Mouse (Mus musculus) testis, postnatal 14 days (tissue): ENCODE measurements around the gene Tnfrsf25.

ENCODE experiments used
- DNase-seq: peaks from one replicate; pipeline ENCODE4 v3.0.0; 2021; ENCODE audit warnings: low spot score

The Tnfrsf25 gene

DNA sequence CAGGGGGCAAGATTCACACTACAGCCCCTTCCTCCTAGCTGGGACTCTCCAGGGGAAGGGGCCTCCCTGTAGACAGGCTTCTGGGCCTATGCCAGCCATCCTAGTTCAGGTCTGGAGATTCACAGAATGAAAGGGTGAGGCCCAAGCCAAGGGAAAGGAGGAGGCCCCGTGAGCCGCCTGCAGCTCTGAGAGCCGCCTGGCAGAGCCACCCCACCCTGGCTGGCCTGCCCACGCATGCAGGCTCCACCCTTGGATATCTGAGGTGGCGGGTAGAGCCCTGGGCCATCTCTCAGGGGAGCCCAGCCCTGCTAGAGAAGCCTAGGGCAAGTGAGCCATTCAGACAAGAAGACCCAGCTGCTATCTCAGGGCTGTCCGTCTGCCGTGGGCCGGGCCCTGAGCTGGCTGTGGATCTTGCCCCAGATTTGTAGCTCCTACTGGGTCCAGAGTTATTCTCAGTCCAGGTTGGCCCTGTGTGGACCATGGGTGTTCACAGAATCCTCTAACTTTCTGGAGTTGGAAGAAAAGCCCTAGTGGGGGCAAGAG is 22.9 kb upstream of the Tnfrsf25 start:
- DNase-seq: no peak

DNA sequence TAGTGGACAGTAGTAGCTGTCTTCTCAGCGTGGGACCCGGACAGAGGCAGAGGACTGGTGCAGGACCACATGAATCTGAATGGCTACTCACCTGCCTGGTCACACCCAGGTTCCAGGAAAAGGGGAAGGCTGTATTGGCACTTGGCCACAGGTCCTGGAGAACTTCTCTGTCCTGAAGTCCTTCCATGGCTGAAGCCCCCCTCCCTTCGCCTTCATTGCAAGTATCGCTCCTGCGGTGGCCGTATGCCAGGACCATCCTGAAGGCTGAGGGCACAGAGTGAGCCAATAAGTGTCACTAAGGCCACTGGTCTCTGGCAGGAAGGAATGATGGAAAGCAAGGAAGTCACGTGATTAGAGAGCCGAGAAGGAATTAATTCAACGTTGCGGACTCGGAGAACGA is 21.5 kb upstream of the Tnfrsf25 start:
- DNase-seq: no peak

DNA sequence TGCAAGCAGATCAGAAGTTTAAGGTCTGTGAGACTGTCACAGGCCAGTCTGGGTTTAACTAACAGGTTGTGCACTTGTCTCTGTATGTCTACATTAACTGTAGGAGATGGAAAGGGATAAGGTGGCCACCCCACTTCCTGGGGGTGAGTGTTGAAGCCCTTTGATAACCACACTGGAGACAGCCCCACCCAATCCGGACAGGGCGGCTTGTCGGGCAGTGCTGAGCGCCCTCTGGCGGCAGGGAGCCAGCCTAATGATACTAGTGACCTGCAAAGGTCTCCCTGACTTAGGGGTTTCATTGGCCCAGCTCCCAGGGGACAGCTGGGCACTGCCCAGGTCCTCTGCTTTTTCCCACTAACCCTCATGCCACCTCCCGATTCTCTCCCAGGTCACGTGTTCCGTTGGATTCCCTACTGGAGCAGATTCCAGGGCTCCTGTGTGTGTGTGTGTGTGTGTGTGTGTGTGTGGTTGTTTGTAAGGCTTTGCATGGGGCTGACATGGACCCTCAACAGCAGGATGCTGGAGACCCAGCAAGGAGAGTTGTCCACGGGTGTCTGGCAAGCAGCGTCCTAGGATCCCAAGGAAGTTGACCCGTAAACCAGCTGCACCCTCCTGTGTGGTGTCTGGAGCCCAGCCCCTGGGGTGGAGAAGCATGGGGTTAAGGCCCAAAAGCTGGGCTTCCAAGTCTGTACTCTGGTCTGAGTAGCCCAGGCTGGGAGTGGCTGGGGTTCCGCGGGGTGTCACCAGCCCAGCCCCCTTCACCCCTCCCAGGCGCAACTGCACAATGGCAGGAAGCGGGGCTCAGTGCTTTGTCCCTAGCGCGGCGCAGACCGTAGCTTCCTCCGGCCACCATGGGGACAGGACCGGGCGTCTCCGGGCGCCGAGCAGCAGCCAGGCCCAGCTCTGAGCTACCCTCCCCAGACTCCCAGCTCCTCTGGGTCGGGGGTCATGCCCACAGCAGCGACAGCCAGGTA is 19.5 kb upstream of the Tnfrsf25 start:
- DNase-seq: no peak

DNA sequence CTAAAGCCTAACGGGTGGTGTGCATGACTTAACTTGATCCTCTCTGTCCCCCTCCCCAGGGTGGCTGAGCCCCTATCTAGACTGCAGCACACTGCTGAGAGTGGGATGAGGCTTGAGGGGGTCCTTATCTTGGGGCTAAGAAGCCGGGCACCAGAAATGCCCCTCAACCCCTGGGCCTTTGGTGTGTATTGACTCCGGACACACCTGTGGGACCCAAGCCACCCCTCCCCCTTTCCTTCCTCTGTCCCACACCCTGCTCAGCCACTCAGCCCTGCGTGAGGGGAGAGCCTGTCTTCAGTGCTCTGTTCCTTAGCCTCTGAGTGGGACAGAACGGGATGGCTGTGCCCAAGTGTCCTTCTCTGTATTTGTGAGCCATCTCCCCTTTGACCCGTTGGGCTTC is 18.8 kb upstream of the Tnfrsf25 start:
- DNase-seq: no peak

DNA sequence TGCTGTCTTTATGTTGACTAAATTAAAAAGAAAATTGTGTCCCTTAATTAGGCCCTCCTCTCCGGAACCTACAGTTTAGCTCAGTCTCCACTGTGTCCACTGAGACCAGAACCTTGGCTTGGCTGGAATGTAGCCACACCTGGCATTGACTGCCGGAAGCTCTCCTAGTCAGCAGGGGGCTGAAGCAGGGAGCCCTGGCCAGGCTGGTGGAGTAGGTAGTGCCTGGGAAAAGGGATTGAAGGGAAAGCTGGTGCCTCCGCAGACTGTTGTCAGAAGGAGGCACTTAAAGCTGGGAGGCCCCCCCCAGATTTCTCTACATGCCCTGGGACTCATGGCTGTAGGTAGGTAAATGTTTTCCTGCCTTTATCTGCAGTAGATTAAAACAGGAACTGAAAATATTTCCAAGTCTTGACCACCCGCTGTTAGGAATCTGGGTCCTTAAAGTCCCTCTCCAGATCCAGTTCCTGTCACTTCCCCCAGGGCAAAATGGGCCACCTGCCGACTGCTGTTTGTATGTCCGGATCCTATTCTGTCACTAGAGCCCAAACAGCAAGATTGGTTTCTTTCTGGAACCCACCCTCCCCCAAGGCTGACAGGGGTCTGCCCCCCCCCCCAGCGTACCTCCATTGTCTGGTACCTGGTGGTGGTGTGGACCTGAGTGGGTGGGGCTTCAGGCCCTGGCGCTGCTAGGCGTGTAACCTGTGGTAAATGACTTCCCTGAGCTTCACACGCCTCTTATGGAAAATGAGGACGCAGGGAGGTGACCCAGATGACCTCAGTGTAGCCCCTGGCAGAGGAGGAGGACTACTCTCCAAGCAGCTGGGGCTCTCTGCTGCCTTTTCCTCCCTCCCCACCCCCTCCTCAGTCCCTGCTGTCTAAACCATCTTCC is 17.6 kb upstream of the Tnfrsf25 start:
- no peak for DNase-seq

DNA sequence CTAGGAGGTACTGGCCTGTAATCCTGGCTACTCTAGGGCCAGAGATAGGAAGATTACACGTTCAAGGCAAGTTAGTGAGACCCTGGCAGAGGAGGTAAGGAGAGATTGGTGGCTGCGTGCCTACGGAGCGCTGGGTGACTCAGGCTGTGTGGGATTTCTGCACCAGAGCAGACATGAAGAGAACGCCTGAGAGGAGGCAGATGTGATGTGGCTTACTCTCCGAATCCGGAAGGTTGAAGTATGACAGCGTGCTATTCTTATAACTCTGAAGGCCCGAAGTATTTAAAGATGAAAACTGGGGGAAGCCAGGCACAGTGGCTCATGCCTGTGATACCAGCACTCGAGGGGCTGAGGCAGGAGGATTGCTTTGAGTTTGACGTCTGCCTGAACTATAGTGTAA is 15.2 kb upstream of the Tnfrsf25 start:
- DNase-seq: no peak

DNA sequence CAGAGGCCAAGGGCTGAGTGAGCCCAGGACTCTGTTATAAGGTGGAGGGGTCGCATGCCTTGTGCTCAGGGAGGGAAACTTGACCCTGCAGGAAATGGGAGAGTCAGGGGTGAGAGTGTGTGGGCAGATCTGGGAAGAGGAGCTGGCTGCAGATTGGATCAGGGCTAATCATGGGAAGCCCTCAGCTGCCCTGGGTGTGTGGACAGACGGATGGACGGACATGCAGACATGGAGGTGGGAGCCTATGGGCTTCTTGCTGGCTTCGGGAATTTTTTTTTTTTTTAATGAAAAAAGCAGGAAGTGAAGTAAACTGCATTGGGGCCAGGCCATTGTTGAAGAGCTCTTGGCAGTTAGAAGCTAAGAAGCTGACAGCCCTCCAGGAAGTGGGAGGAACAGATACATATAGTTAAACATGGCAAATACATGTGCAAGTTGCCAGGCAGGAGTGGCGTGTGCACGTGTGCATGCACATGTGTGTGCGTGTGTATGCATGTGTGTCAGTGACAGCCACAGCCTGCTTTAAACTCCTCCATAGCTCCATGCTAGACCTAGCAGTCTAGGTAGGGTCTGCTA is 14.6 kb upstream of the Tnfrsf25 start:
- no peak for DNase-seq

DNA sequence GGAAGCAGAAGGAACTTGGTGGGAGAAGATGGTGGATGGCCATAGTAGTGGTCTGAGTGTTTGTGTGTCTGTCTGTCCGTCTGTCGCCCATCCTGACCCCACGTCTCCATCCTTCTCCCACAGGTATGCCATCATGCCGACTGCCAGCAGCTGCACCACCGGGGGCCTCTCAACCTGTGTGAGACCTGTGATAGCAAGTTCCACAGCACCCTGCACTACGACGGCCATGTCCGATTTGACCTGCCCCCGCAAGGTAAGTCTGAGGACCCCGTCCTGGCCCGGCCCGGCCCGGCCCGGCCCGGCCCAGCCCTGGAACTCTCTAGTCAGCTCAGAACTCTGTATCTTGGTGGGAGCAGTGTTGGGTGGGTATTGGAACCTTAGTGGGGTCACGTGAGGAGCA is 13.8 kb upstream of the Tnfrsf25 start:
- DNase-seq: no peak

DNA sequence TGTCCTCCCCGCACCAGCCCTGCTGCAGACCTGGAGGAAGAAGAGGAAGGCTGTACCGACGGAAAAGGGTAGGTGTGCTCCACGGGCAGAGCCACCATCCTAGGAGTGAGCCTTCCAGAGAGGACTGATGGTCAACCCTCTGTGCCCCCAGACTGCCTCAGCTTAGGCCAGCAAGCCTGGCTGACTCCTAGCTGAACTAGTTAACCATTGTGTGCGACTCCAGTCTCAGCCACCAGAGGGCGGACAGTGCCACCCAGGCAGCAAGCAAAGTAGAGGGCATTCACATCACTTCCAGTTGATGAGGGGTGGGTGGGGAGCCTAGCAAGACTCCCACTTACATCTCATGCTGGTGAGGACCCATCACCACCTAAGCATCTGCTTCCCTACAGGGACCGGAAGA is 12.7 kb upstream of the Tnfrsf25 start:
- DNase-seq: no peak

DNA sequence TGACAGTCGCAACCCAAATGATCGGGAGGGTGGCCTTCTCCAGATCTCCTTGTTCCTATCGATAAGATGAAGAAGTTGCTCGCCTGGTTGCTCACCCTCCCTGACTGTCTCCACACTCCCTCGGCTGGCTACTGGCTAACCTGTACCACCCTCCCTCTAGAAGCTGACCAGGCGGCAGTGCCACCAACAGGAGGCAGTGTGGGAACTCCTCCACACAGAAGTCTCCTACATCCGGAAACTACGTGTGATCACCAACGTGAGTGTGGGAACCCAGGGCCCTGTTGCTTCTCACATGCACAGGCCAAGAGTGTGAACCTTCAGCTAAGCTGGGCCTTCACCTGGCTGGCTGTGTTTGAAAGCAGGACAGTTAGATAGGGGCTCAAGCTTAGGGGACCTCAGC is 9.0 kb upstream of the Tnfrsf25 start:
- DNase-seq: no peak

DNA sequence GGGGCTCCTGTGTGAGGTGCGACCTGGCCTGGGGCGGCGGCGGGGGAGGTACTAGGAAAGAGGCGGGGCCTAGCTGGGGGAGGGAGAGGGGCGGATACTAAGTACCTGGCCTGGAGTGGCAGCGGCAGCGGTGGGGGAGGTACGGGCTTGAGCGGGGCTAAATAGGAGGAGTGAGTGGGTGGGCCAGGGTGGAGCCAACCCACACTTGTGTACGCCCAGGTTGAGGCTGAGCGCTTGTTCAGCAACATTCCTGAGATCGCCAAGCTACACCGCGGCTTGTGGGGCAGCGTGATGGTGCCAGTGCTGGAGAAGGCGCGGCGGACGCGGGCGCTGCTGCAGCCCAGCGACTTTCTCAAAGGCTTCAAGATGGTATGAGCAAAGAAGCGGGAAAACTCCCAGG is 8.2 kb upstream of the Tnfrsf25 start:
- DNase-seq: peak; percentile 73

DNA sequence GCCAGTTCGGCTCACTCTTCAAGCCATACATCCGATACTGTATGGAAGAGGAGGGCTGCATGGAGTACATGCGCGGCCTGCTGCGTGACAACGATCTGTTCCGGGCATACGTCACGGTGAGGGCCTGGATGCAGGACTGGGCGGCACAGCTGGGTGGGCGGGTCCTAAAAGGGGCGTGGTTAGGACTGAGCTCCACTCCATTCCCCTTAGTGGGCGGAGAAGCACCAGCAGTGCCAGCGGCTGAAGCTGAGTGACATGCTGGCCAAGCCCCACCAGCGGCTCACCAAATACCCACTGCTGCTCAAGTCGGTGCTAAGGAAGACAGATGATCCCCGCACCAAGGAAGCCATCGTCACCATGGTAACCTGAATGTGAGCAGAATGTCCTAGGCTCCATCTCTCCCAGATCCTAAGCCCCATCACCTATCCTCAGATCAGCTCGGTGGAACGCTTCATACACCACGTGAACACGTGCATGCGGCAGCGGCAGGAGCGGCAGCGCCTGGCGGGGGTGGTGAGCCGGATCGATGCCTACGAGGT is 7.7 kb upstream of the Tnfrsf25 start:
- peak; percentile 81 for DNase-seq

DNA sequence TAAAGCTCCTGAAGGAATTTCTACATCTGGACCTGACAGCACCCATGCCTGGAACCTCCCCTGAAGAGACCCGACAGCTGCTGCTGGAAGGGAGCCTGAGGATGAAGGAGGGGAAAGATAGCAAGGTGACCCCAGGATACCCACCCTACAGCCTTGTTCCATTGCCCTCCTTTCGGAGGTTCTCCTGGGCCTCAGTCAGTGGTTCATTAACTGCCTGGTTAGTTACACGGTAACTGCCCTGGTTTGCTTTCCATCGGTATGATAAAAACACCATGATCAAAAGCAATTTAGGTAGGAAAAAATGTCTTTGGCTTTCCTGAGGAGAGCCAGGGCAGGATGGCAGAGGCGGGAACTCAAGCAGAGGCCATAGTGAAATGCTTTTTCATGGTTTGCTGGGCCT is 7.1 kb upstream of the Tnfrsf25 start:
- no peak for DNase-seq

DNA sequence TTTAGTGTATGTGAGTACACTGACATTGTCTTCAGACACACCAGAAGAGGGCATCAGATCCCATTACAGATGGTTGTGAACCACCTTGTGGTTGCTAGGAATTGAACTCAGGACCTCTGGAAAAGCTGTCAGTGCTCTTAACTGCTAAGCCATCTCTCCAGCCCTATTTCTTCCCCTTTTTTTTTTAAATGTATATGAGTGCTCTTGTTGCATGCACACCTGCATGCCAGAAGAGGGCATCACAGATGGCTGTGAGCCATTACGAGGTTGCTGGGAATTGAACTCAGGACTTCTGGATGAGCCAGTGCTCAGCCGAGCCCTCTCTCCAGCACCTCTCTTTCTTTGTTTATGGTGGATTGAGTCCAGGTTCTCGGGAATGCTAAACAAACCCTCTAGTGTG is 6.2 kb upstream of the Tnfrsf25 start:
- no peak for DNase-seq

DNA sequence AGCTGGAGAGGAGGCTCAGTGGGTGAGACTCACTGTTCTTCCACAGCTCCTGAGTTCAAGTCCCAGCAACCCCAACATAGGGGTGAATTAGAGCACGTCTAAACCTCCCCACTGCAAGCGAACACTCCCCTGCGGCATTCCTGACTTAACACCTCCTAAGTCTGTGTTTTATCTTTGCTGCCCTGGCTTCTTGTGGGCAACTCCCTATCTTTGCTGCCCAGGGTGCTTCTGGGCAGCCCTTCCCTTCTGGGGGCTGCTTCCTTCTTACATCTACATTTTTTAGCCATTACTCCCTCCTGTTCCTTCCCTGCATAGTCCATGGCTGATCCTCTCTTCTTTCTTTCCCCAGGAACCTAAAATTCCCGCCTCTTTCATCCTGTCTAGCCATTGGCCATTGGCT is 5.0 kb upstream of the Tnfrsf25 start:
- no peak for DNase-seq

DNA sequence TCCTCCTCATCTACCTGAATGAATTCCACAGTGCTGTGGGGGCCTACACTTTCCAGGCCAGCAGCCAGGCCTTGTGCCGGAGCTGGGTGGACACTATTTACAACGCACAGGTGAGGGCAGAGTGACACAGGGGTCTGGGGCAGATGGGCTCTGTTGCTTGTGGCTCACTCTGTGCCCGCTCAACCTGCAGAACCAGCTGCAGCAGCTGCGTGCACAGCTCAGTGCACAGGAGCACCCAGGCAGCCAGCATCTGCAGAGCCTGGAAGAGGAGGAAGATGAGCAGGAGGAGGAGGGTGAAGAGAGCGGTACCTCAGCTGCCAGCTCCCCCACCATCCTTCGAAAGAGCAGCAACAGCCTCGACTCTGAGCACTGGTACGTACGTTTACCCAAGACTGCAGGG is 3.4 kb upstream of the Tnfrsf25 start:
- no peak for DNase-seq

DNA sequence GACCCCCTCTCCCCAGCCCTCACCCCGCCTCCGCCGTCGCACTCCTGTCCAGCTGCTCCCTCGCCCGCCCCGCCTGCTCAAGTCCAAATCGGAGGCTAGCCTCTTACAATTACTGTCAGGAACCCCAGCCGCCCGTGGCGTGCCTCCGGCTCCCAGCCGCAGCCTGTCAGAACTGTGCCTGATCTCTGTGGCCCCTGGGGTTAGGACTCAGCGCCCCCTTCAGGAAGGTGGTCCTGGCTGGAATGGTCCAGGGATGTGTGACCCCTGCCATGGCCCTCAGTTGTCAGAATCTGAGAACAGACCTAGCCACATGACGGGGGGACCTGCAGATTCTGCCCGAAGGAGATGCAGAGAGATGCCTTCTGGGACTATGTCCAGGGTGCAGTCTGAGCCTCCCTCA is 1.7 kb upstream of the Tnfrsf25 start:
- DNase-seq: no peak

DNA sequence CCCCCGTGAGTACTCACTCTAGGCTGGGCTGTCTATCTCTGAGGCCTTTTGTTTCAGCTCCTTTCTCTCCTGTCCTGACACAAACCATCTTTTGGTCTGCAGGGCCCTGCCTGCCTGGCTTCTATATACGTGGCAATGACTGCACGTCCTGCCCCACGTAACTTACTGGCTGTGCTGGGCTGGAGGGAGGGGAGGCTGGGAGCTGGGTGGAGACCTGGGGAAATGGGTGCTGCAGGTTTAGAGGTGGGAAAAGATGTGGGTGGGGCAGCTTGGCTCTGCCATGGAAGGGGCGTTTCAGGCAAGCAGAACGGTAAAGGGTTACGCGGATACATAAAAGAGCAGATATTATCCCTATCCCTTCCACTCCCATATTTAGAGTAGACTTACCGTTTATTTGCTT is 1.8 kb downstream of the Tnfrsf25 start:
- DNase-seq: no peak

DNA sequence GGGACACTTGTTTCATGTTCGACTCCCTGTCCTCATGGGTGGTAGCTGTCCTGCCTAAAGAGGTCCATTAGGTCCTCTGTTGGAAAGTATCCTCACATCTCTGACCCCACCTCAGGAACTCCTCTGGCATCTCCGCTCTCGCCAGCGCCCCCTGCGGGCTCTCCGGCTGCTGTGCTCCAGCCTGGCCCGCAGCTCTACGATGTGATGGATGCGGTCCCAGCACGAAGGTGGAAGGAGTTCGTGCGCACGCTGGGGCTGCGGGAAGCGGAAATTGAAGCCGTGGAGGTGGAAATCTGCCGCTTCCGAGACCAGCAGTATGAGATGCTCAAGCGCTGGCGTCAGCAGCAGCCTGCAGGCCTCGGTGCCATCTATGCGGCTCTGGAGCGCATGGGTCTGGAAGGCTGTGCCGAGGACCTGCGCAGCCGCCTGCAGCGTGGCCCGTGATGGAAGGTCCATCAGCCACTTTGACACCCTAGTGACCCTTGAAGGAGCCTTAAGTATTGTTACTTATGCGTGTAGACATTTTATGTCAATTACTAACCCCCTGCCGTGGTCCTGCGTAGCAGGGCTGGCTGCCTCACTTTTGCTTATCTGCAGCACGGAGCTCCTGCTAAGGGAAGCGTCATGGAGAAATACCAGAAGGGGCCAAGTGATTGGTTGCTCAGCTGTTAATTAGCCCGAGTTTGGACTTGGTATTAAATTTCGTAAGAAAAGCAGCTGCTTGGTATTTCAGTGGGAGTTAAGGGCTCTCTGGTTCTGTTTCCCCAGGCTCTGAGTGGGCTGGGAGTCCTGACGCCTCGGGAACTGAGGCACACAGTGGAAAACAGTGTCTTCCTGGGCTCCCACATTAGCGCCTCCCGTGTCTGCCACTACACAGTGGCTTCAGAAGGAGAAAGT is 3.9 kb downstream of the Tnfrsf25 start:
- no peak for DNase-seq

DNA sequence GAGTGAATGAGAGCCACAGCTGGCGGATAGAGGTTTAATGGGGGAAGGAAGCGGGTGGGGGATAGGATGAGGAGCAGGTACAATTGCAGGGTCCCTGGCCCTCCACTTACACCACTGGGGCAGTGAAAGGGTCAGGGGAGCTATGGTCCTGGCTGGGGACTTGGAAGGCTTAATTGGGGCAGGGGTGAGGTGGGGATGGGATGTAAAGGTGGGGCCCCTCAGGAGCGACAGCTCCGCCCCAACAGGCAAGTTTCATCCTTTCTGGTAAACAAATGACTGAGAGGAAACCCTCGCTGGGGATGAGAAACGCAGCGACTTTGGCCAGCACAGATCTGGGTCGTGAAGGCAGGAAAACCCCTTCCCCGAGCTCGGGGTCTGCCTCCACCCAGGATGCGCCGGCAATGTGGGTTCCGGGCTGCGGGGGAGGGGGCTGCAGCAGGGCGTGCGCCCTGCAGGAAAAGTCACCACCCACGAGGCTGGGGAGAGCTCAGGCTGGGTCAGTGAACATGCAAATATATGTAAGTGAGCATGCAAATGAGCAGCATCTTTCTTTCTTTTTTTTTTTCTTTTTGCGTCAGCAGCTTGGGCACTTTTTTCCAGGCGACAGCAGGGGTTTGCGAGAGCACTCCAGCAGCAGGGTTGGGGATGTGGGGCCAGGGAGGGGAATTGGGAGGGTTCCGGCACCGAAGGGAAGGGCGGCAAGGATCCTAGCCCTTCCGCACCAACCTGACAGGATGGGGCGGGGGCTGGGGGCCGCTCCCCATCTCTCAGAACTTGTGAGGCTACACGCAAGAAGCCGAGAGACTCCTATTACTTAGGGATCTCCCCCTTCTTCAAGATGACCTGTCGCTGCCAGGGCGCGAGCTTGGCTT is 4.8 kb downstream of the Tnfrsf25 start:
- DNase-seq: no peak
